Mouse (Mus musculus) Patski (cell line): ENCODE data around the gene Pkn1. TPM values are rescaled to one million over a fixed set of nuclear protein-coding genes. Genes with fewer than 3 reads are reported as not detected.
A peak's percentile ranks its signal among the peaks of the same experiment; 100 is the strongest.

Source experiments
- ATAC-seq: fragments of 100-300 bp; one replicate; pipeline ENCODE4 v1.8.0; 2021
- CTCF ChIA-PET: fragments of 350-600 bp; sonication (Branson Sonifier 250); formaldehyde crosslinking; loops from one replicate; lab custom pipeline; 2022; ENCODE audit warnings: inconsistent platforms; lab: Charles Lee
- POLR2A ChIA-PET: fragments of 350-600 bp; sonication (Branson Sonifier 250); formaldehyde crosslinking; loops from one replicate; lab custom pipeline; 2022; ENCODE audit warnings: antibody characterized with exemption, inconsistent platforms; lab: Charles Lee
- DNase-seq: peaks from one replicate; pipeline ENCODE4 v3.0.0-alpha.2; 2011; ENCODE audit warnings: low read depth, low spot score
- H3K27me3 ChIP-seq: fragments of 371-371 bp; one replicate; pipeline ENCODE4 v1.5.1; 2021
- CTCF ChIP-seq: fragments of 100-300 bp; IDR thresholded peaks from one replicate; pipeline ENCODE4 v1.5.1; 2021
- in situ Hi-C: fragments of 300-500 bp; cut with MboI; formaldehyde crosslinking; loops from 3 replicates; pipeline ENCODE4 v1.11.1; 2018; ENCODE audit warnings: low pct_unique_long_range_greater_than_20kb, mixed read lengths
- polyA plus RNA-seq: library from polyadenylated mRNA; unstranded; gene quantifications from one replicate; pipeline ENCODE4 v1.2.3, GENCODE M21; 2021

Gene Pkn1
- polyA plus RNA-seq, 1 experiment from 2014 or later: 68.6 TPM

DNA sequence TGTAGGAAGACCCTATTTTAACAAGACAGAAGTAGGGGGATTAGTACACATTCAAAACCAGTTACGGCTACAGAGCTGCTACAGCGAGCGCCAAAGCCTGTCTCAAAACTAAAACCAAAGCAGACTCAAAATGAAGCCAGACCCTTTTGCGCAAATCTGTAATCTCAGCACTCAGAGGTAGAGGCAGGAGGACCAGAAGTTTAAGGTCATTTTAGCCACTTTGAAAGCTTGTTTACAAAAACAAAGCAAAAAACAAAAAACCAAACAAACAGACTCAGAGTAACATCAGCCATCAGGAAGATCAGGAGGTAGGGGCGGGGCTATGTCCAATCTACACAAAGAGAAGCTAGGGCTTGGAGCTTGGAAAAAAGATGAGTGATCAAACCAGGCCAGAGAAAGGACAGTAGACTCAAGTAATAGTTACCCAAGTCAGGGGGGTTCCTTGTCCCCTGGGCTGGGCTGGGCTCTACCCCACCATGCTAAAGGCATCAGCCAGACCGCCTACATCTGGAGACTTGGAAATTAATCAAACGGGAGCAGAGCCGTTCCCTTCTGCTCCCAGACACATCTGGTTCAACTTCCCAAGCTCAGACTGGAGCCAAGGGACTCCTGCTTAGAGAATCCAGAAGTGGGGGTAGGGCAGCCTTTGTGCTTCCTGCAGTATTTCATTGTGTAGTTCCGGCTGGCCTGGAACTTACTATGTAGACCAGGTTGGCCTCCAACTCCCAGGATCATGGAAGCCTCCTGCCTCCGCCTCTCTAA, 40.2 kb upstream of the Pkn1 start:
- no peak for DNase-seq
- ChIA-PET POLR2A (interaction anchor here (1.0 kb wide), 1 partner anchor 77 kb away, joined by 3 read pairs; no protein-coding TSS in a partner anchor), CTCF (interaction anchor here (0.8 to 1.0 kb wide), 2 partner anchors 27 to 44 kb away, joined by 3 to 4 read pairs; no protein-coding TSS in a partner anchor)
- no peak for ATAC-seq
- in situ Hi-C loops: no loop called here
- H3K27me3 ChIP-seq: no peaks in the 10 kb centered on the region
- no peak for TF ChIP-seq CTCF

GRCm38 (mm10) chr8:83737852-83738562, 39.0 kb upstream of the Pkn1 start:
- H3K27me3 ChIP-seq: no peaks in the 10 kb centered on the region
- ChIA-PET POLR2A (interaction anchor here (1.3 to 1.6 kb wide), 3 partner anchors 10 to 22 kb away, joined by 3 to 8 read pairs (median 4); no protein-coding TSS in a partner anchor), CTCF (interaction anchor here (0.8 to 2.6 kb wide), 5 partner anchors 13 to 76 kb away, joined by 3 to 10 read pairs (median 6); no protein-coding TSS in a partner anchor)
- in situ Hi-C loops: no loop called here
- DNase-seq (peak; percentile 97), ATAC-seq (peak; percentile 71)
- no peak for TF ChIP-seq CTCF

- TF ChIP-seq CTCF: no peak
- in situ Hi-C loops: no loop called here
- no peaks in the 10 kb centered on the region for H3K27me3 ChIP-seq
- no peak for ATAC-seq
- ChIA-PET CTCF (interaction anchor here (1.3 to 2.6 kb wide), 4 partner anchors 12 to 75 kb away, joined by 3 to 10 read pairs (median 7); no protein-coding TSS in a partner anchor), POLR2A (interaction anchor here (1.3 to 1.6 kb wide), 3 partner anchors 10 to 21 kb away, joined by 3 to 8 read pairs (median 4); no protein-coding TSS in a partner anchor)
- DNase-seq: no peak
Measured at GRCm38 (mm10) chr8:83737346-83737745, 38.4 kb upstream of the Pkn1 start.

- in situ Hi-C loops: no loop called here
- TF ChIP-seq CTCF: no peak
- DNase-seq (no peak), ATAC-seq (no peak)
- no peaks in the 10 kb centered on the region for H3K27me3 ChIP-seq
- ChIA-PET POLR2A (interaction anchor here (1.6 kb wide), 1 partner anchor 12 kb away, joined by 8 read pairs; no protein-coding TSS in a partner anchor), CTCF (interaction anchor here (1.8 to 2.6 kb wide), 3 partner anchors 12 to 75 kb away, joined by 6 to 10 read pairs (median 8); no protein-coding TSS in a partner anchor)
Measured at GRCm38 (mm10) chr8:83736681-83737080, 37.7 kb upstream of the Pkn1 start.

- no peaks in the 10 kb centered on the region for H3K27me3 ChIP-seq
- DNase-seq: no peak
- CTCF ChIA-PET: interaction anchor here (2.3 kb wide), 1 partner anchor 8 kb away, joined by 8 read pairs; no protein-coding TSS in a partner anchor
- no peak for ATAC-seq
- in situ Hi-C loops: no loop called here
- TF ChIP-seq CTCF: no peak
- POLR2A ChIA-PET: no interaction called here
Measured at GRCm38 (mm10) chr8:83732919-83733318, 33.9 kb upstream of the Pkn1 start.

- H3K27me3 ChIP-seq: no peaks in the 10 kb centered on the region
- POLR2A ChIA-PET: no interaction called here
- TF ChIP-seq CTCF: no peak
- no peak for DNase-seq
- CTCF ChIA-PET: no interaction called here
- in situ Hi-C loops: no loop called here
- no peak for ATAC-seq
Measured at GRCm38 (mm10) chr8:83731906-83732305, 32.9 kb upstream of the Pkn1 start.

GRCm38 (mm10) chr8:83729009-83729807, 30.2 kb upstream of the Pkn1 start:
- DNase-seq (no peak), ATAC-seq (peak; percentile 23)
- CTCF ChIA-PET: interaction anchor here (1.0 kb wide), 1 partner anchor 11 kb away, joined by 5 read pairs; no protein-coding TSS in a partner anchor
- H3K27me3 ChIP-seq: no peaks in the 10 kb centered on the region
- in situ Hi-C loops: no loop called here
- POLR2A ChIA-PET: no interaction called here
- no peak for TF ChIP-seq CTCF

DNA sequence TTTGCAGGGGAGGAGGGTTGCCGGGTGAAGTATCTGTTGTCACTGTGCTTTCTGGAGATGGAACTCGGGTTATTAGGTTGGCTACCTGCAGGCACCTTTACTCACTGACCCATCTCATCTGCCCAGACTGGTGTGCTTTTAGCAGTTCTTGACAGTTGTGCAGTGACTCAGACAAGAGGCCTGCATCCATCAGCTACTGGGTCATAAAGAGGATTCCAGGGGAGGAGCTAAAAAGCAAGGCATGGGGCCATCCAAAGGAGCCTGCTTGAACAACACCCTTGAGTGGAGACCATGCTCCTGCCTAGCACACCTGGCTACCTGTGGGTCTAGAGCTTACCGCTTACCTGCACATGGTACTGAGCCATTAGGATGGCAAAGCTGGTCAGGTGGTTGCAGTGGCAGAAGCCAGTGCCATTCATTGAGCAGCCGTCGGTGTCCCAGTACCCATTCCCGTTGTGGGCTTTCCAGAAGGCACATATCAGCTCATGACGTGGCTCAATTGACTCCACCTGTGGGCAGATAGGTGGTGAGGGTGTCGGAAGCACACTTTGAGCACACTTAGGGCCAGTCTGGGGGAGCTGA, 26.6 kb upstream of the Pkn1 start:
- in situ Hi-C loops: no loop called here

More for the DNA sequence above, 26.6 kb upstream of the Pkn1 start:
- DNase-seq: no peak
- ChIA-PET POLR2A (interaction anchor here (0.8 to 1.7 kb wide), 2 partner anchors 12 to 176 kb away, joined by 3 to 8 read pairs; no protein-coding TSS in a partner anchor), CTCF (interaction anchor here (1.3 to 5.2 kb wide), 8 partner anchors 8 to 229 kb away, joined by 4 to 40 read pairs (median 8); partner anchors contain the start of genes Asf1b and Gm10644)
- TF ChIP-seq CTCF: no peak
- no peaks in the 10 kb centered on the region for H3K27me3 ChIP-seq
- ATAC-seq: no peak
